Mouse (Mus musculus) midbrain, postnatal 0 days (tissue): ENCODE results near the gene Gm17409. TPM values are rescaled to one million over a fixed set of nuclear protein-coding genes. Genes with fewer than 3 reads are reported as not detected.

Experiments used
- ATAC-seq: fragments of 200-750 bp; cut with Nextera tagmentation; 2 replicates; pipeline ENCODE4 v1.8.0; 2017; ENCODE audit warnings: moderate number of reproducible peaks, mild to moderate bottlenecking, moderate TSS enrichment, moderate library complexity; ENCODE audit not compliant: low FRiP score
- DNase-seq: peaks from one replicate; pipeline ENCODE4 v3.0.0-alpha.2; 2015; ENCODE audit warnings: low spot score
- H3K27ac ChIP-seq: fragments of 300-500 bp; sonication (generic); 2 replicates; pipeline ENCODE4 v1.5.1; 2014; ENCODE audit warnings: low read depth, mild to moderate bottlenecking, low read length, mixed read lengths
- H3K27me3 ChIP-seq: fragments of 300-500 bp; sonication (generic); 2 replicates; pipeline ENCODE4 v1.6.1; 2014; ENCODE audit warnings: low read length, control low read depth, mixed read lengths; ENCODE audit not compliant: insufficient read depth
- H3K36me3 ChIP-seq: fragments of 300-500 bp; sonication (generic); 2 replicates; pipeline ENCODE4 v1.6.1; 2014; ENCODE audit warnings: low read length, control low read depth, mixed read lengths; ENCODE audit not compliant: insufficient read depth
- H3K4me1 ChIP-seq: fragments of 300-500 bp; sonication (generic); 2 replicates; pipeline ENCODE4 v1.6.1; 2014; ENCODE audit warnings: mild to moderate bottlenecking, control low read depth, antibody characterized with exemption, low read length, mixed read lengths; ENCODE audit not compliant: insufficient read depth
- H3K4me2 ChIP-seq: fragments of 300-500 bp; sonication (generic); 2 replicates; pipeline ENCODE4 v1.6.1; 2014; ENCODE audit warnings: low read depth, mild to moderate bottlenecking, low read length, mixed read lengths; ENCODE audit not compliant: poor library complexity, severe bottlenecking
- H3K4me3 ChIP-seq: fragments of 300-500 bp; sonication (generic); 2 replicates; pipeline ENCODE4 v1.5.1; 2014; ENCODE audit warnings: low read depth, mild to moderate bottlenecking, low read length, moderate library complexity
- H3K9ac ChIP-seq: fragments of 300-500 bp; sonication (generic); replicated peaks from 2 replicates; pipeline ENCODE4 v1.6.1; 2014; ENCODE audit warnings: mild to moderate bottlenecking, low read length, moderate library complexity, mixed read lengths; ENCODE audit not compliant: poor library complexity, severe bottlenecking
- H3K9me3 ChIP-seq: fragments of 300-500 bp; sonication (generic); 2 replicates; pipeline ENCODE4 v1.6.1; 2016; ENCODE audit warnings: low read length, control low read depth
- CTCF ChIP-seq: IDR thresholded peaks from 2 replicates; pipeline ENCODE4 v1.5.1; 2016; ENCODE audit warnings: antibody characterized with exemption, mild to moderate bottlenecking
- WGBS: fragments of 180-500 bp; shearing (Covaris S2); extraction: QIAGEN DNeasy Blood & Tissue Kit; methylation state at CpG from one replicate; pipeline ENCODE4 v1.1.7; 2014; 5-methylcytosine and 5-hydroxymethylcytosine counted together
- polyA plus RNA-seq: library from polyadenylated mRNA; unstranded; fragments of >200 nt; fragmentation: Nextera tagmentation; extraction: Ambion mirVana; gene quantifications from 2 replicates; pipeline ENCODE4 v1.2.1, GENCODE M21; 2015
- total RNA-seq: library from RNA; depleted of rRNA; stranded (reverse); fragments of >200 nt; gene quantifications from 2 replicates; pipeline ENCODE4 v1.2.3, GENCODE M21; 2014; rRNA removed

Gene Gm17409
- not detected in 2 replicates for total RNA-seq
- polyA plus RNA-seq = not detected in 2 replicates

DNA sequence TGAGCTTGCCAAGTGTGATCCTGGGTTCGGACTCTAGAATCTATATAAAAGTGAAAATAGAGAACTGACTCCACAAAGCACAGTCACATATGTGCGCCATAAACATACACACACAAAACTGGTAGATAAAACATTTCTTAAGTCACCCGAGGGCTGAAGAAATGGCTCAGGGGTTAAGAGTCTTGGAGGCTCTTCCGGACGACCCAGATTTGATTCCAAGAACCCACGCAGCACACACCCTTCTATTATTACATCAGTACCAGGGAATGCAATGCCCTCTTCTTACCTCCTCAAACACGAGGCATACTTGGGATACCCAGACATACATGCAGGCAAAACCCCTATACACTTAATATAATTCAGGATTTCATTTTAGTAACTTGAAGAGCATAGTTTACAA lies at the start of gene Gm17409:
Gene Gm17409 (plus strand): TSS at position 301 of the 400 bp plus-strand sequence.
- no peaks in the 10 kb centered on the region for H3K27me3 ChIP-seq
- no peak within 1 kb of the TSS for H3K4me2 ChIP-seq
- peaks cover 21% of the 10 kb centered on the region for H3K36me3 ChIP-seq
- 90% methylated on average over 7 of the region's 7 CpGs for WGBS
- DNase-seq = no peak
- H3K4me3 ChIP-seq = no peak within 1 kb of the TSS
- no peaks in the 10 kb centered on the region for H3K9me3 ChIP-seq
- no peak for TF ChIP-seq CTCF
- H3K9ac ChIP-seq = no peak within 1 kb of the TSS
- no peaks in the 10 kb centered on the region for H3K4me1 ChIP-seq
- H3K27ac ChIP-seq = no peak within 1 kb of the TSS
- no peak for ATAC-seq

DNA sequence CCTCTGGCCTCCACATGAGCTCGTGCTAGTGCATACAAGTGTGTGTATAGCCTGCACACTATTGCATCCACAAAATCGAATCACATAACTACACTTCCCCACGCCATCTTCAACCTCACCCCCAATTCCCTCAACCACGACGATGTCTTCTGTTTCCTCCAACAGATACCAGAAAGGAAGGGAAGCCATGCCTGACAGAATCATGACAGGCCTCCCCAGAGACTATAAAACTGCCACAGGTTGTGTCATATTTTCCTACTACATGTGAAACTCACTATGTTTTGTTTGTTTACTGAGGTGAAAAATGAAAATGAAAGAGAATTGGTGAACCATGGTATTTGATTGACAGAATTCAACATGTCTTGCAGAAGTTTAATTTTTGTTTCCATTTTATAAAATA lies 46.6 kb upstream of the Gm17409 start:
- Histone ChIP-seq H3K4me3 (no peak overlapping the region), H3K27ac (no peak overlapping the region), H3K4me1 (no peaks in the 10 kb centered on the region), H3K9me3 (no peaks in the 10 kb centered on the region), H3K27me3 (no peaks in the 10 kb centered on the region), H3K36me3 (no peaks in the 10 kb centered on the region), H3K4me2 (no peak overlapping the region), H3K9ac (no peak overlapping the region)
- no peak for TF ChIP-seq CTCF
- ATAC-seq (no peak), DNase-seq (no peak)
- WGBS = 87% methylated on average over 5 of the region's 5 CpGs

DNA sequence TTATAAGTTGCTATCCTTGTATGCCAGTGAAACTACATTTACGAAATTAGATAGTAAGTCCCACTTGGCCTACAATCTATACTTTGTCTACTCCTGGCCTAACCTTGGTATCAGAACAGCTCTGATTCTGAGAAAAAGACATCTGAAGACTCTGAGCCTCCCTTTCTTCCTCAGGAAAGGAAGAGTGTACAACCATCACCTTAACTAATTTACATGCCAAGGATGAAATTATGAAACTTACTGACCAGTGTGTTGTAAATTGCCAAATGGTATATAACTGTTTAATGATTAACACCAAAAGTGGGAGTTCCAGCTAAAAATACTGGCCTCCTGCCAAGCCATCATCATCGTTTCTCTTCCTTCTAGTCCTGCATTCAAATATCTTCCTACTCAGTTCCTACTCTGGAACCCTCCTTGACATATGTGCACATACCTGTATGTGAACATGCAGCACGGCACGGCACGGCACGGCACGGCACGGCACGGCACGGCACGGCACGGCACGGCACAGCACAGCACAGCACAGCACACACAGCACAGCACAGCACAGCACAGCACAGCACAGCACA lies 44.4 kb upstream of the Gm17409 start:
- Histone ChIP-seq H3K27me3 (no peaks in the 10 kb centered on the region), H3K4me1 (no peaks in the 10 kb centered on the region), H3K4me3 (no peak overlapping the region), H3K9ac (no peak overlapping the region), H3K4me2 (no peak overlapping the region), H3K27ac (no peak overlapping the region), H3K9me3 (no peaks in the 10 kb centered on the region), H3K36me3 (no peaks in the 10 kb centered on the region)
- DNase-seq = no peak
- no peak for ATAC-seq
- no peak for TF ChIP-seq CTCF
- WGBS = 95% methylated on average over 13 of the region's 13 CpGs

DNA sequence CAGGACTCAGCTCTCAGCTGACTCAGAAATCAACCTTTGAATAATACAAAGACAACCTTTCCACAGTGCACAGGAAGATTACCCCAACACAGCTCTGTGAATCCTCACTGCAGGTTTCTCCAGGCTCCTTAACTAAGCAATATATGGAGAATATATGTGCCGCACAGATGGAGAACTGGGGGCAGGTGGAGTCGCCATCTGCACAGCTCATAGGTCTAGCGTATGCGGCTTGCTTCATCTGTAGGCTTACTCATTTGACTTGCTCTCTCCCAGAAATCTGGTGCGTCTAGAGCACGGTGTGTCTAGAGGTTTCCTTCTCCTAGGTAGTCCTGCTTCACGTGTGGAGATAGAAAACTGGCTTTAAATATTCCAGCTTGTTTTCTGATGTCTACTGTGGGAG lies 37.7 kb upstream of the Gm17409 start:
- Histone ChIP-seq H3K27ac (no peak overlapping the region), H3K9me3 (no peaks in the 10 kb centered on the region), H3K4me3 (no peak overlapping the region), H3K9ac (no peak overlapping the region), H3K36me3 (no peaks in the 10 kb centered on the region), H3K4me2 (no peak overlapping the region), H3K27me3 (no peaks in the 10 kb centered on the region), H3K4me1 (no peaks in the 10 kb centered on the region)
- no peak for ATAC-seq
- no peak for DNase-seq
- no peak for TF ChIP-seq CTCF
- WGBS = 91% methylated on average over 7 of the region's 7 CpGs

DNA sequence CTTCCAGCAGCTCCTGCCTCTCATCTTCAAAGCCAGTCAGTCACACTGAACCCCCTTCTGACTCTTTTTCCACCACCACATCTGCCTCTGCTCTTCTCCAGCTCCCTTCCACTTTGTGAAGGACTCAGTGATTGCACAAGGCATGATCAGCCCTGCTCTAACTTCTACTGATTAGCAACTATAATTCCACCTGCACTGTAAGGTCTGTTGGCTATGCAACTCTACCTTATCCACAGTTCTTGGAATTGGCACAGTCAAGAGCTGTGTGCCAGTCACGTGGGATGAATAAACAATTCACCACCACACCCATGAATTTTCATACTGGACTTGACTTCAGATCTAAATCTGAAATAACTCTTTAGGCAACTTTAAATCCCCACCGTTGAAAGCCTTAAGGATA lies 36.6 kb upstream of the Gm17409 start:
- ATAC-seq (no peak), DNase-seq (no peak)
- Histone ChIP-seq H3K27me3 (no peaks in the 10 kb centered on the region), H3K27ac (no peak overlapping the region), H3K9me3 (no peaks in the 10 kb centered on the region), H3K4me3 (no peak overlapping the region), H3K9ac (no peak overlapping the region), H3K4me2 (no peak overlapping the region), H3K36me3 (no peaks in the 10 kb centered on the region), H3K4me1 (no peaks in the 10 kb centered on the region)
- WGBS = 82% methylated on average over 2 of the region's 2 CpGs
- TF ChIP-seq CTCF = no peak

DNA sequence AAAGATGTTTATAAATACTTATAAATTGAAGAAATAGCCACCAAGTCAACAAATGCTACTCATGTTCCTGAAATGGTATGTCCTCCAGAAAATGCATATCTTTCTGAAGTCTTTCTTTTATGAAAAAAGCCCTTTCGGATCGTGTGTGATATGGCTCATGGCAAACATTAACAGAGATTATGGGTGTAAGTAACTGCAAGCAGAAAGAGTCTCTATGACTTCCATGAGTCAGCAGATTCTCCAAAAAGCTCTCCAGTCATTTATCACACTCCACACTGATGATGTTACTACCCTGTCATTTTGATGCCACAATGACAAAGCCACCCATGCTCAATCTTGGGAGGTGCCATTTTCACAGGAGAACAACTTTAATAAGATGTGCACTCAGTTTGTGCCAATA lies 35.5 kb upstream of the Gm17409 start:
- Histone ChIP-seq H3K9me3 (no peaks in the 10 kb centered on the region), H3K27ac (no peak overlapping the region), H3K36me3 (peaks cover 3% of the 10 kb centered on the region; the same call in 1 of the 2 replicates), H3K4me3 (no peak overlapping the region), H3K4me2 (no peak overlapping the region), H3K9ac (no peak overlapping the region), H3K4me1 (no peaks in the 10 kb centered on the region), H3K27me3 (no peaks in the 10 kb centered on the region)
- ATAC-seq = no peak
- no peak for DNase-seq
- whole genome bisulfite sequencing = 89% methylated on average over 2 of the region's 2 CpGs
- TF ChIP-seq CTCF = no peak
